Mouse (Mus musculus) cortical plate, adult 2 months (tissue): ENCODE results near the gene Arhgef11. TPM values are rescaled to one million over a fixed set of nuclear protein-coding genes. Genes with fewer than 3 reads are reported as not detected.
A peak's percentile ranks its signal among the peaks of the same experiment; 100 is the strongest.

Experiments
- H3K27ac ChIP-seq: fragments of 200-500 bp; 2 replicates; pipeline ENCODE4 v1.5.1; 2012; ENCODE audit warnings: low read length, control low read depth, inconsistent platforms; ENCODE audit not compliant: insufficient read depth
- H3K4me1 ChIP-seq: fragments of 200-500 bp; 2 replicates; pipeline ENCODE4 v1.6.1; 2011; ENCODE audit warnings: low read length; ENCODE audit not compliant: control insufficient read depth, insufficient read depth
- H3K4me3 ChIP-seq: fragments of 200-500 bp; 2 replicates; pipeline ENCODE4 v1.5.1; 2011; ENCODE audit warnings: mild to moderate bottlenecking, low read length, control low read depth; ENCODE audit not compliant: insufficient read depth
- CTCF ChIP-seq: fragments of 200-500 bp; IDR thresholded peaks from 2 replicates; pipeline ENCODE4 v1.5.1; 2011; ENCODE audit warnings: mild to moderate bottlenecking, control low read depth, low read length; ENCODE audit not compliant: insufficient read depth; ENCODE audit errors: extremely low read depth
- POLR2A ChIP-seq: fragments of 200-500 bp; IDR thresholded peaks from 2 replicates; pipeline ENCODE4 v1.6.1; 2011; ENCODE audit warnings: mild to moderate bottlenecking, low read length, control low read depth; ENCODE audit not compliant: insufficient read depth; ENCODE audit errors: extremely low read depth
- polyA plus RNA-seq: library from polyadenylated mRNA; depleted of rRNA; stranded (reverse); fragments of >200 nt; gene quantifications from 2 replicates; pipeline ENCODE4 v1.2.3, GENCODE M21; 2012

The Arhgef11 gene
- polyA plus RNA-seq, 1 experiment, result 36.0 TPM

- H3K4me3 ChIP-seq, result no peak overlapping the region
- H3K27ac ChIP-seq, result peak overlapping the region; percentile 29; the same call in 1 of the 2 replicates
- no peak for TF ChIP-seq CTCF
- no peak for TF ChIP-seq POLR2A
- H3K4me1 ChIP-seq, result peaks cover 8% of the 10 kb centered on the region
These were observed 42.5 kb downstream of the Arhgef11 start for GRCm38 (mm10) chr3:87659692-87660429.

GRCm38 (mm10) chr3:87660479-87660878 lies 43.1 kb downstream of the Arhgef11 start:
- H3K27ac ChIP-seq, result peak overlapping the region; percentile 29; the same call in 1 of the 2 replicates
- H3K4me3 ChIP-seq, result no peak overlapping the region
- TF ChIP-seq CTCF (no peak), POLR2A (no peak)

GRCm38 (mm10) chr3:87661291-87661690 lies 43.9 kb downstream of the Arhgef11 start:
- TF ChIP-seq POLR2A, result no peak
- TF ChIP-seq CTCF, result no peak

More at GRCm38 (mm10) chr3:87660479-87660878, 43.1 kb downstream of the Arhgef11 start:
- peaks cover 5% of the 10 kb centered on the region for H3K4me1 ChIP-seq

GRCm38 (mm10) chr3:87718525-87718924 lies 101.2 kb downstream of the Arhgef11 start:
- Histone ChIP-seq H3K4me1 (no peaks in the 10 kb centered on the region), H3K4me3 (no peak overlapping the region), H3K27ac (no peak overlapping the region)
- TF ChIP-seq CTCF (no peak), POLR2A (no peak)

More at GRCm38 (mm10) chr3:87661291-87661690, 43.9 kb downstream of the Arhgef11 start:
- peaks cover 5% of the 10 kb centered on the region for H3K4me1 ChIP-seq
- no peak overlapping the region for H3K4me3 ChIP-seq
- H3K27ac ChIP-seq, result no peak overlapping the region

DNA sequence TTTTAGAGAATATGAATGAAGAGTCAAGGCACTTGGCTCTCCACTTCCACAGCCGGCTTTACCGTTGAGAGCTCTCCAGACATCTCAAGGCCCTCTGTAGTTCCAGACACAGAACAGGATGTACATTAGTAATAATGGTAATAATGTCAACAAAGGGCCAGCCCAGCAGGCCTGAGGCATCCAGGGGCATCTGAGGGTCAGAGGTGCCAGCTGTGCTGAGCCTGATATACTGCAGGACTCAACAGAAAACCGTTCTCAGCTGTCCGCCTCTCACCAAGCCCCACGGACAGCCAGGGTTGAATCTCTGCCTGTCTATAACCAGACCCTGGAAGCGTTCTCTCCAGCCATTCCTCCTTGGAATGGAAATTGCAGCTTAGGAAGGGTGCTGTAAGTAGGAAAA lies 107.2 kb downstream of the Arhgef11 start:
- Histone ChIP-seq H3K4me3 (no peak overlapping the region), H3K27ac (no peak overlapping the region), H3K4me1 (no peaks in the 10 kb centered on the region)
- TF ChIP-seq CTCF, result no peak
- no peak for TF ChIP-seq POLR2A

DNA sequence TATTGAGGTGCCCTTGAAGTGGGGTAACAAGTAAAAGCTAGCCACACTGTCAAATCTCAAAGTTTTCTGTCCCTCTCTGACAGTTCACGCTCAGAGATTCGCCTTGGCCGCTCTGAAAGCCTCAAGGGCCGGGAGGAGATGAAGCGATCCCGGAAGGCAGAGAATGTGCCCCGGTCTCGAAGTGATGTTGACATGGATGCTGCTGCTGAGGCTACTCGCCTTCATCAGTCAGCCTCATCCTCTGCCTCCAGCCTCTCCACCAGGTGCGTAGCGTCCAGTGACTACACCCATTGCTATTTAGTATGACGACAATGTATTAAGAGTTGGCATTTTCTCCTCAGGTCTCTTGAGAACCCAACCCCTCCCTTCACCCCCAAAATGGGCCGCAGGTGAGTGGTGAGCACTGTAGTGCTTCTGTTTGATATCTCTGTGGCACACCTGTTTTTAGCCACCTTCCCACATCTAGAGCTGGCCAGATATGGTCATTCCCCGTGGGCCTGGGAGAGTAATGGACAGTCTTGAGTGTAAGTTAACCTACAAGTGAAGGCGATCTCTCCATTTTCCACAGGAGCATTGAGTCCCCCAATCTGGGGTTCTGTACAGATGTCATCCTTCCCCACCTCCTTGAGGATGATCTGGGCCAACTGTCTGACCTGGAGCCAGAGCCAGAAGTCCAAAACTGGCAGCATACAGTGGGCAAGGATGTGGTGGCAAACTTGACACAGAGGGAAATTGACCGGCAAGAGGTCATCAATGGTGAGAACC lies 108.2 kb downstream of the Arhgef11 start:
- H3K4me1 ChIP-seq, result no peaks in the 10 kb centered on the region

DNA sequence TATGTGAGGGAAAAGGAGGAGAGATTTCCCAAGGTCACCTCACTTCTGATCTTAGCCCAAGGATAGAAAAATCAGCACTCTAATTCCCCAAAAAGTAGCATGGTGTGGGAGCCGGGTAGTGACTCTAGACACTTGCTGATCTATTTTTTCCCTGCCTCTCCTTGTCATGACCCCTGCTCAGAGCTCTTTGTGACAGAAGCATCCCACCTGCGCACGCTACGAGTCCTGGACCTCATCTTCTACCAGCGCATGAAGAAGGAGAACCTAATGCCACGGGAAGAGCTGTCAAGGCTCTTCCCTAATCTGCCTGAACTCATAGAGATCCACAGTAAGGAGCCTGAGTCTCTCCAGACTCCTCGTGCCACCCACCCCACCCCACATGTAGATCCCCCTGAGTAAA lies 108.8 kb downstream of the Arhgef11 start:
- H3K27ac ChIP-seq, result no peak overlapping the region
- no peaks in the 10 kb centered on the region for H3K4me1 ChIP-seq
- TF ChIP-seq CTCF (no peak), POLR2A (no peak)
- H3K4me3 ChIP-seq, result no peak overlapping the region

More for the DNA sequence above, 108.2 kb downstream of the Arhgef11 start:
- no peak for TF ChIP-seq POLR2A
- TF ChIP-seq CTCF, result no peak
- H3K4me3 ChIP-seq, result no peak overlapping the region
- no peak overlapping the region for H3K27ac ChIP-seq

- H3K4me1 ChIP-seq, result no peaks in the 10 kb centered on the region
- H3K4me3 ChIP-seq, result no peak overlapping the region
- no peak for TF ChIP-seq POLR2A
- no peak for TF ChIP-seq CTCF
- H3K27ac ChIP-seq, result no peak overlapping the region
These were observed 111.3 kb downstream of the Arhgef11 start for GRCm38 (mm10) chr3:87728696-87729095.

GRCm38 (mm10) chr3:87733098-87733497 lies 115.7 kb downstream of the Arhgef11 start:
- H3K4me1 ChIP-seq, result no peaks in the 10 kb centered on the region

More at GRCm38 (mm10) chr3:87733098-87733497, 115.7 kb downstream of the Arhgef11 start:
- no peak overlapping the region for H3K4me3 ChIP-seq
- no peak for TF ChIP-seq CTCF
- no peak for TF ChIP-seq POLR2A
- no peak overlapping the region for H3K27ac ChIP-seq
